Mouse (Mus musculus): ENCODE results near the gene Dlgap3. TPM values are rescaled to one million over a fixed set of nuclear protein-coding genes. Genes with fewer than 3 reads are reported as not detected.

Gene Dlgap3
- polyA plus RNA-seq, 1 experiment from 2014 or later, result 22.3 TPM

DNA sequence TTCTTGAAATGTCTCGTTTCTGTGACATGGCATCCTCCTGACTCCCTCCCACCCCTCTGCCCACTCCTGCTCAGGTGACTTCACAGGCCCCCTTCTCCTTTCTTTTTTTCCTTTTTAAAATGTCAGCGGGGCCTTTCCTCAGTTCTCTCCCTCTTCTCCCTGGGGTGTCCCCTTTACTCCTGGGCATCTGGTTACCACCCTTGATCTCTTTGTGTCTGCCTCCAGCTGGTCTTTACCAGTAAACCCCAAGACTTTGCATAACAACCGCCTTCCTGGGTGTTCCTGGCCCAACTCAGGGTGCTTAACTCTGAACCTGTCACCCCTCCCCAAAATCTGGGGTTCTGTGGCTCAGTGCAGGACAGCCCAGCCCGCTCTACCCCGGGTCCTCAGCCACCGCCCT is 29.6 kb downstream of the Dlgap3 start:
- Histone ChIP-seq H3K27me3 (ENCODE audit: control insufficient read depth, insufficient read depth, low read length) (no peaks in the 10 kb centered on the region), H3K4me2 (ENCODE audit: low read length) (no peak overlapping the region), H3K4me3 (replicated peaks; ENCODE audit: low read depth, low read length) (no peak overlapping the region), H3K27ac (replicated peaks; ENCODE audit: low read depth, low read length) (no peak overlapping the region), H3K36me3 (ENCODE audit: control insufficient read depth, insufficient read depth, low read length) (peaks cover 12% of the 10 kb centered on the region), H3K9ac (replicated peaks; ENCODE audit: low read length) (no peak overlapping the region), H3K9me3 (ENCODE audit: control insufficient read depth, low read length) (no peaks in the 10 kb centered on the region), H3K4me1 (ENCODE audit: control insufficient read depth, insufficient read depth, low read length) (peaks cover 9% of the 10 kb centered on the region; the same call in 1 of the 2 replicates)
- no peak for DNase-seq
- 31% methylated on average over 6 of the region's 6 CpGs for WGBS
- no peak for ATAC-seq (ENCODE audit: low FRiP score, low TSS enrichment)

DNA sequence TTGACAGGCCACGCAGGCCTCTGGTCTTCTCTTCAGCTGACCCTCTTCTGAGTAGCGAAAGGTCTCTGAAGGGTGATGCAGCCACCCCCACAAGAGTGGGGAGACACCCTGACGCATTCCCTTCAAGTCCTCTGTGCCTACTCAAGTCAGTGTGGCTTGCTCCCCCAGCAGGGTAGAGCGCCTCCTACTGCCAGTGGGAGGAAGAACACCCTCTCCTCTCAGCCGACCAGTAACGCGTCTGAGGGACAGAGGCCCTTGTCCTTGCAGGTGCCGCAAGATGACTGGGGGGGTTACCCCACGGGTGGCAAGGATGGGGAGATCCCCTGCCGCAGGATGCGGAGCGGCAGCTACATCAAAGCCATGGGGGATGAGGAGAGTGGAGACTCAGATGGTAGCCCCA is 30.4 kb downstream of the Dlgap3 start:
- Histone ChIP-seq H3K27me3 (ENCODE audit: control insufficient read depth, insufficient read depth, low read length) (no peaks in the 10 kb centered on the region), H3K9me3 (ENCODE audit: control insufficient read depth, low read length) (no peaks in the 10 kb centered on the region), H3K4me2 (ENCODE audit: low read length) (no peak overlapping the region), H3K4me3 (replicated peaks; ENCODE audit: low read depth, low read length) (no peak overlapping the region), H3K36me3 (ENCODE audit: control insufficient read depth, insufficient read depth, low read length) (peaks cover 12% of the 10 kb centered on the region), H3K4me1 (ENCODE audit: control insufficient read depth, insufficient read depth, low read length) (peaks cover 5% of the 10 kb centered on the region; the same call in 1 of the 2 replicates), H3K27ac (replicated peaks; ENCODE audit: low read depth, low read length) (no peak overlapping the region), H3K9ac (replicated peaks; ENCODE audit: low read length) (no peak overlapping the region)
- ATAC-seq (ENCODE audit: low FRiP score, low TSS enrichment) (no peak), DNase-seq (no peak)
- WGBS, result 55% methylated on average over 12 of the region's 12 CpGs

DNA sequence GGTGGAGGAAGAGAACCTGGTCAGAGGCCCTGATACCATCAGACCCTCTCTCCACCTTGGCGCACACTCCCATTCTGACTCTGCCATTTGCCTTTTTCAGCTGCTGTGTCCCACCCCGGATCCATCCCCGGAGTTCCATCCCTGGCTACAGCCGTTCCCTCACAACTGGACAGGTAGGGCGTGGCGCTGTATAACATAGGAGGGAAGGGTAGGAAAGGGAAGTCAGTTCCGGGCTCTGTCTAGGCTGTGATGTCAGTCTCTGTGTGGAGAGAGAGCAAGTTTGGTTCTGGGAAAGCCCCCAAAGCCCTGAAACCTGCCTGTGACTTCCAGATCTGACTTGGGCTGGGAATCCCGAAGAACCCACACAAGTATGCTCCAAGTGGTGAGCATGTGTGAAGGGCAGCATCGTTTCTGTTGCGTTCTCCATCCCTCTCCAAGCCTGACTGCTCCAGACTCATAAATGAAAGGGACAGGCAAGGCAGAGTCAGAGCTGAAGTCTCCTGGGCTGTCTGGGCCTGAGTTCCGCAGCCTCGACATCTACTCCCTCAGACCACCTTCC is 31.2 kb downstream of the Dlgap3 start:
- no peak overlapping the region for H3K4me3 ChIP-seq (replicated peaks; ENCODE audit: low read depth, low read length)
- no peak overlapping the region for H3K4me2 ChIP-seq (ENCODE audit: low read length)
- H3K9ac ChIP-seq (replicated peaks; ENCODE audit: low read length), result no peak overlapping the region
- H3K9me3 ChIP-seq (ENCODE audit: control insufficient read depth, low read length), result no peaks in the 10 kb centered on the region
- H3K27me3 ChIP-seq (ENCODE audit: control insufficient read depth, insufficient read depth, low read length), result no peaks in the 10 kb centered on the region
- ATAC-seq (ENCODE audit: low FRiP score, low TSS enrichment) (no peak), DNase-seq (no peak)
- no peak overlapping the region for H3K27ac ChIP-seq (replicated peaks; ENCODE audit: low read depth, low read length)
- H3K36me3 ChIP-seq (ENCODE audit: control insufficient read depth, insufficient read depth, low read length), result peaks cover 7% of the 10 kb centered on the region
- 92% methylated on average over 12 of the region's 12 CpGs for WGBS
- 0 out of 2 replicates have a peak, but pooled peaks cover 3% of the 10 kb centered on the region for H3K4me1 ChIP-seq (ENCODE audit: control insufficient read depth, insufficient read depth, low read length)

DNA sequence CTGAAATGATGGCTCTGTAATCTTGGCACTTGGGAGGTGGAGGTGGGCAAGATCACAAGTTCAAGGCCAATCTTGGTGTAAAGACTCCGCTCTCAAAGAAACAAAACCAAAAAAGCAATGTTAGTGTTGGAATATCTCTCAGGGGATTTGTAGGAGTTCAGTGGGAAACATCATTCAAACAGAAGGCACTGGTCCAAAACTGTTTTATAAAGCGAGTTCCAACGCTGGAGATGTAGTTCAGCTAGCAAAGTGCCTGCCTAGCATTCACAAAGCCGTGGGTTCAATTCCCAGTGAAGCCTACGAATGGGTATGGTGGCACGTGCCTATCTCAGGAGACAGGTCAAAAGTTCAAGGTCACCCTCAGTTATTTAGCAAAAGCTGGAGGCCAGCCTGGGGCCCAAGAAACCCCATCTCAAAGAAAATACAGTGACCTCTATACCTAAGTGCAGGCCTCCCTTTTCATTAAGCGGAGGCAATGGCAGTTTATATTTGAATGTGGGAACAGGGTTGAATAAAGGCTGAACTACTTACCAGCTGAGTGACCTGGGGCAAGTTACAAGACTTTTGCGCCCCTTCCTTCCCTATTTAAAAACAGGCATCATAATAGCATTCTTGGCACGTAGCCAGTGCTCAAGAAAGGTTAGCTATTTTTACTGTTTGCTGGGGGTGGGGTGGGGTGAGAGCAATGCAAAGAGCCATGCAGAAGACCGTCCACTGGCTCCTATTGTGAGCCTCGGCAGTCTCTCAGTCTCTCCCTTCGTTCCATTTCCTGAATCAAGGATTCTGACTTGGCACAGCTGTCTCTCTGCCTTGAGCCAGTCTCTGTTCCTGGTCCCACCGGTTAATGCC is 32.0 kb downstream of the Dlgap3 start:
- no peaks in the 10 kb centered on the region for H3K9me3 ChIP-seq (ENCODE audit: control insufficient read depth, low read length)
- 0 out of 2 replicates have a peak, but pooled peaks cover 3% of the 10 kb centered on the region for H3K4me1 ChIP-seq (ENCODE audit: control insufficient read depth, insufficient read depth, low read length)
- DNase-seq (no peak), ATAC-seq (ENCODE audit: low FRiP score, low TSS enrichment) (no peak)
- no peaks in the 10 kb centered on the region for H3K27me3 ChIP-seq (ENCODE audit: control insufficient read depth, insufficient read depth, low read length)
- H3K27ac ChIP-seq (replicated peaks; ENCODE audit: low read depth, low read length), result no peak overlapping the region
- H3K9ac ChIP-seq (replicated peaks; ENCODE audit: low read length), result no peak overlapping the region
- no peak overlapping the region for H3K4me2 ChIP-seq (ENCODE audit: low read length)
- 0 out of 2 replicates have a peak, but pooled peaks cover 2% of the 10 kb centered on the region for H3K36me3 ChIP-seq (ENCODE audit: control insufficient read depth, insufficient read depth, low read length)
- no peak overlapping the region for H3K4me3 ChIP-seq (replicated peaks; ENCODE audit: low read depth, low read length)
- 77% methylated on average over 13 of the region's 13 CpGs for WGBS

DNA sequence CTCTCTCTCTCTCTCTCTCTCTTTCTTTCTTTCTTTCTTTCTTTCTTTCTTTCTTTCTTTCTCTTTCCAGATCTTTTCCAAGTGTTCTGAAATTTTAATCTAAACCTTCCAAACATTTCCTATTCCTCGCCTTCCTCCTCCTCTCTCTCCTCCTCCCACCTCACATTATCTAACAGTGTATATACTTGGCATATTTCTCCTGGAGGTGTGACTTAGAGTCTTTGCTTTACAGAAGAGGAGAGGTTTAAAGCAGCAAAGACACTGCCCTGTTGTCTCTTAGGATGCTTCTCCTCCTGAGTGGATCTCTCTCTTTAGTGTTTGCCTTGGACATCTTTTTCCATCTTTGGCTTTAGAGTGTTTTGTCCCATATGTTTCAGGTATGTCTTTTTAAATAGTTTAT is 34.1 kb downstream of the Dlgap3 start:
- Histone ChIP-seq H3K36me3 (ENCODE audit: control insufficient read depth, insufficient read depth, low read length) (0 out of 2 replicates have a peak, but pooled peaks cover 2% of the 10 kb centered on the region), H3K9me3 (ENCODE audit: control insufficient read depth, low read length) (no peaks in the 10 kb centered on the region), H3K4me1 (ENCODE audit: control insufficient read depth, insufficient read depth, low read length) (no peaks in the 10 kb centered on the region), H3K27ac (replicated peaks; ENCODE audit: low read depth, low read length) (no peak overlapping the region), H3K27me3 (ENCODE audit: control insufficient read depth, insufficient read depth, low read length) (no peaks in the 10 kb centered on the region), H3K4me2 (ENCODE audit: low read length) (no peak overlapping the region), H3K4me3 (replicated peaks; ENCODE audit: low read depth, low read length) (no peak overlapping the region), H3K9ac (replicated peaks; ENCODE audit: low read length) (no peak overlapping the region)
- ATAC-seq (ENCODE audit: low FRiP score, low TSS enrichment), result no peak
- WGBS, result 78% methylated on average over 1 of the region's 1 CpGs
- DNase-seq, result no peak

DNA sequence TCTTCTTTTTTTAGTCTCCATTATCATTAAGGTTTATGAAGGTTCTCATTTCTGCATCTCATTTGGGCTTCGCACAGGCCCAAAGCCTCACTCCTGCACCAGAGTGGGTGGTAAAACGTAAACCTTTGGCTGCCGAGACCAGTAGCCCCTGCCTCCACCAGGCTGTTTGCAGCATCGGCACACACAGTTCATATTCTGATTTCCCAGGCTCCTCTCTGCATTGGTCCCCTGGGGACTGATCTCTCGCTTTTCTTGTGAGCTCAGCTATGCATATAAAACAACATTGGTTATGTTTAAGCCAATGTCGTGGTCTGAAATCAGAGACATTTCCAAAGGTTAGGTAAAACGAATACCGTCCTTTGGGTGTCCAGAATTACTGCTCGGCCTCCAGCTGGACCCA is 42.3 kb downstream of the Dlgap3 start:
- no peak overlapping the region for H3K4me2 ChIP-seq (ENCODE audit: low read length)
- H3K9ac ChIP-seq (replicated peaks; ENCODE audit: low read length), result no peak overlapping the region
- no peaks in the 10 kb centered on the region for H3K27me3 ChIP-seq (ENCODE audit: control insufficient read depth, insufficient read depth, low read length)
- WGBS, result 46% methylated on average over 9 of the region's 9 CpGs
- no peak overlapping the region for H3K4me3 ChIP-seq (replicated peaks; ENCODE audit: low read depth, low read length)
- no peaks in the 10 kb centered on the region for H3K9me3 ChIP-seq (ENCODE audit: control insufficient read depth, low read length)
- no peak for ATAC-seq (ENCODE audit: low FRiP score, low TSS enrichment)
- H3K27ac ChIP-seq (replicated peaks; ENCODE audit: low read depth, low read length), result peak overlapping the region; percentile 70
- H3K4me1 ChIP-seq (ENCODE audit: control insufficient read depth, insufficient read depth, low read length), result peaks cover 7% of the 10 kb centered on the region; the same call in 1 of the 2 replicates
- no peaks in the 10 kb centered on the region for H3K36me3 ChIP-seq (ENCODE audit: control insufficient read depth, insufficient read depth, low read length)
- DNase-seq, result peak; percentile 77

DNA sequence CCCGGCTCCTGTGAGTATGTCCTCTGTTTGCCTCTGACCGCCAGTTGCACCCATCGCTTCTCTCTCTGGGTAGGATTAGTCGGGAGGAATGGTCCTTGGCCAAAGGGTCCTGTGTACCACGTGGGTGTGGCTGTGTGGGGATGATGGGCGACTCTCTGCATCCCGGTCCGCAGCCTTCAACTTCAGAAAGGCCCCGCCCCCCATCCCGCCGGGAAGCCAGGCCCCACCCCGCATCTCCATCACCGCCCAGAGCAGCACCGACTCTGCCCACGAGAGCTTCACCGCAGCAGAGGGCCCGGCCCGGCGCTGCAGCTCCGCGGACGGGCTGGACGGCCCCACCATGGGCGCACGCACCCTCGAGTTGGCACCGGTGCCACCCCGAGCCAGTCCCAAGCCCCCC is 45.5 kb downstream of the Dlgap3 start:
- Histone ChIP-seq H3K4me2 (ENCODE audit: low read length) (peak overlapping the region; percentile 21; the same call in 1 of the 2 replicates), H3K4me1 (ENCODE audit: control insufficient read depth, insufficient read depth, low read length) (peaks cover 8% of the 10 kb centered on the region; the same call in 1 of the 2 replicates), H3K9me3 (ENCODE audit: control insufficient read depth, low read length) (no peaks in the 10 kb centered on the region), H3K4me3 (replicated peaks; ENCODE audit: low read depth, low read length) (no peak overlapping the region), H3K9ac (replicated peaks; ENCODE audit: low read length) (no peak overlapping the region), H3K27ac (replicated peaks; ENCODE audit: low read depth, low read length) (no peak overlapping the region), H3K27me3 (ENCODE audit: control insufficient read depth, insufficient read depth, low read length) (no peaks in the 10 kb centered on the region), H3K36me3 (ENCODE audit: control insufficient read depth, insufficient read depth, low read length) (no peaks in the 10 kb centered on the region)
- ATAC-seq (ENCODE audit: low FRiP score, low TSS enrichment) (no peak; the same call in 1 of the 2 replicates), DNase-seq (no peak)
- 14% methylated on average over 28 of the region's 28 CpGs for WGBS

DNA sequence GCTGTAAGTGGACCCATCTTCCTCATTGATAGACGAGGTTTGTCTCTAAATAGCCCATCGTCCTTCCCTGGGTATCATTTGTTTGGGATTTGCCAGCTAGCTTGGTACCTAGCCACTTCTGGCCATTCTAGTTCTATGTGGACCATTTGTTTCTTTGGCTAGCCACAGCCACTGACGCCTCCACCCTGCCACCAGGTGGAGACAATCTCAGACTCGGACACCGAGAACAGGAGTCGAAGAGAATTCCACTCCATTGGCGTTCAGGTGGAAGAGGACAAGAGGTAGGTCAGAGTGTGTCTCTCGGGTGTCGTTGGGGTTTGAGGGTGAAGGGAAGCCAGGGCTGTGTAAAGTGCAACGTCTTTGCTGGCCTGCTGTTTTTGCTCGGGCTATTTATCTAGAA is 46.1 kb downstream of the Dlgap3 start:
- no peak overlapping the region for H3K9ac ChIP-seq (replicated peaks; ENCODE audit: low read length)
- DNase-seq, result no peak
- peaks cover 8% of the 10 kb centered on the region; the same call in 1 of the 2 replicates for H3K4me1 ChIP-seq (ENCODE audit: control insufficient read depth, insufficient read depth, low read length)
- H3K27me3 ChIP-seq (ENCODE audit: control insufficient read depth, insufficient read depth, low read length), result no peaks in the 10 kb centered on the region
- no peak overlapping the region for H3K4me2 ChIP-seq (ENCODE audit: low read length)
- H3K9me3 ChIP-seq (ENCODE audit: control insufficient read depth, low read length), result no peaks in the 10 kb centered on the region
- ATAC-seq (ENCODE audit: low FRiP score, low TSS enrichment), result no peak
- H3K27ac ChIP-seq (replicated peaks; ENCODE audit: low read depth, low read length), result no peak overlapping the region
- no peak overlapping the region for H3K4me3 ChIP-seq (replicated peaks; ENCODE audit: low read depth, low read length)
- H3K36me3 ChIP-seq (ENCODE audit: control insufficient read depth, insufficient read depth, low read length), result no peaks in the 10 kb centered on the region
- 54% methylated on average over 11 of the region's 11 CpGs for WGBS

Measured in midbrain, embryonic 14.5 days (tissue).